Mouse (Mus musculus) midbrain, embryonic 11.5 days (tissue): ENCODE data around the gene Cd3eap. TPM values are rescaled to one million over a fixed set of nuclear protein-coding genes. Genes with fewer than 3 reads are reported as not detected.
A peak's percentile ranks its signal among the peaks of the same experiment; 100 is the strongest.

Experiments
- ATAC-seq: fragments of 200-750 bp; cut with Nextera tagmentation; 2 replicates; pipeline ENCODE4 v1.8.0; 2017; ENCODE audit warnings: moderate TSS enrichment, moderate library complexity; ENCODE audit not compliant: low FRiP score
- DNase-seq: peaks from one replicate; pipeline ENCODE4 v3.0.0; 2015; ENCODE audit warnings: low spot score; ENCODE audit errors: missing footprints
- H3K27ac ChIP-seq: fragments of 300-500 bp; sonication (generic); 2 replicates; pipeline ENCODE4 v1.5.1; 2014; ENCODE audit warnings: low read depth, low read length
- H3K27me3 ChIP-seq: fragments of 300-500 bp; sonication (generic); 2 replicates; pipeline ENCODE4 v1.6.1; 2014; ENCODE audit warnings: mild to moderate bottlenecking, low read length, moderate library complexity, mixed read lengths; ENCODE audit not compliant: control insufficient read depth, insufficient read depth
- H3K36me3 ChIP-seq: fragments of 300-500 bp; sonication (generic); 2 replicates; pipeline ENCODE4 v1.6.1; 2014; ENCODE audit warnings: mild to moderate bottlenecking, low read length, moderate library complexity, mixed read lengths; ENCODE audit not compliant: control insufficient read depth, insufficient read depth
- H3K4me1 ChIP-seq: fragments of 300-500 bp; sonication (generic); 2 replicates; pipeline ENCODE4 v1.6.1; 2014; ENCODE audit warnings: low read length; ENCODE audit not compliant: control insufficient read depth, insufficient read depth
- H3K4me2 ChIP-seq: fragments of 300-500 bp; sonication (generic); 2 replicates; pipeline ENCODE4 v1.6.1; 2014; ENCODE audit warnings: mild to moderate bottlenecking, moderate library complexity
- H3K4me3 ChIP-seq: fragments of 300-500 bp; sonication (generic); 2 replicates; pipeline ENCODE4 v1.5.1; 2014; ENCODE audit warnings: low read depth, low read length
- H3K9ac ChIP-seq: fragments of 300-500 bp; sonication (generic); 2 replicates; pipeline ENCODE4 v1.6.1; 2014; ENCODE audit warnings: low read length
- H3K9me3 ChIP-seq: fragments of 300-500 bp; sonication (generic); 2 replicates; pipeline ENCODE4 v1.6.1; 2016; ENCODE audit warnings: low read length; ENCODE audit not compliant: control insufficient read depth
- WGBS: fragments of 180-500 bp; shearing (Covaris S2); extraction: QIAGEN DNeasy Blood & Tissue Kit; methylation state at CpG from one replicate; pipeline ENCODE4 v1.1.7; 2014; 5-methylcytosine and 5-hydroxymethylcytosine counted together
- polyA plus RNA-seq: library from polyadenylated mRNA; unstranded; fragments of >200 nt; fragmentation: Nextera tagmentation; extraction: Ambion mirVana; gene quantifications from 2 replicates; pipeline ENCODE4 v1.2.1, GENCODE M21; 2014

Gene Cd3eap
- polyA plus RNA-seq, 1 experiment from 2014 or later, result 15.1 TPM

- DNase-seq, result peak; percentile 99
These were observed 16.7 kb downstream of the Cd3eap start for GRCm38 (mm10) chr7:19342481-19343027.

GRCm38 (mm10) chr7:19341761-19342409 lies 17.4 kb downstream of the Cd3eap start:
- Histone ChIP-seq H3K27ac (no peak overlapping the region), H3K27me3 (peaks cover 4% of the 10 kb centered on the region; the same call in 1 of the 2 replicates), H3K4me3 (peak overlapping the region; percentile 48), H3K9me3 (no peaks in the 10 kb centered on the region), H3K9ac (peak overlapping the region; percentile 61), H3K36me3 (no peaks in the 10 kb centered on the region), H3K4me1 (peaks cover 17% of the 10 kb centered on the region), H3K4me2 (peak overlapping the region; percentile 90)
- ATAC-seq, result no peak
- peak; percentile 86 for DNase-seq
- WGBS, result under 1% methylated on average over 41 of the region's 41 CpGs

More at GRCm38 (mm10) chr7:19342481-19343027, 16.7 kb downstream of the Cd3eap start:
- under 1% methylated on average over 27 of the region's 27 CpGs for WGBS
- peak overlapping the region; percentile 61; the same call in 1 of the 2 replicates for H3K9ac ChIP-seq
- H3K27ac ChIP-seq, result no peak overlapping the region
- H3K36me3 ChIP-seq, result no peaks in the 10 kb centered on the region
- peak overlapping the region; percentile 48 for H3K4me3 ChIP-seq
- no peaks in the 10 kb centered on the region for H3K9me3 ChIP-seq
- H3K4me2 ChIP-seq, result peak overlapping the region; percentile 90
- no peak for ATAC-seq
- peaks cover 4% of the 10 kb centered on the region; the same call in 1 of the 2 replicates for H3K27me3 ChIP-seq
- H3K4me1 ChIP-seq, result peaks cover 17% of the 10 kb centered on the region

- Histone ChIP-seq H3K27ac (no peak overlapping the region), H3K4me3 (no peak overlapping the region), H3K4me1 (peaks cover 17% of the 10 kb centered on the region), H3K4me2 (no peak overlapping the region; the same call in 1 of the 2 replicates), H3K27me3 (peaks cover 4% of the 10 kb centered on the region; the same call in 1 of the 2 replicates), H3K36me3 (no peaks in the 10 kb centered on the region), H3K9ac (no peak overlapping the region), H3K9me3 (no peaks in the 10 kb centered on the region)
- ATAC-seq, result no peak
- 25% methylated on average over 10 of the region's 10 CpGs for WGBS
- no peak for DNase-seq
These were observed 18.0 kb downstream of the Cd3eap start for GRCm38 (mm10) chr7:19341250-19341649.

- Histone ChIP-seq H3K9me3 (no peaks in the 10 kb centered on the region), H3K27ac (no peak overlapping the region)
- WGBS, result 83% methylated on average over 7 of the region's 7 CpGs
These were observed 20.7 kb downstream of the Cd3eap start for GRCm38 (mm10) chr7:19338596-19338995.

GRCm38 (mm10) chr7:19338060-19338459 lies 21.2 kb downstream of the Cd3eap start:
- DNase-seq, result no peak
- H3K4me1 ChIP-seq, result peaks cover 11% of the 10 kb centered on the region
- H3K9me3 ChIP-seq, result no peaks in the 10 kb centered on the region
- H3K27me3 ChIP-seq, result peaks cover 4% of the 10 kb centered on the region; the same call in 1 of the 2 replicates
- no peaks in the 10 kb centered on the region for H3K36me3 ChIP-seq
- no peak for ATAC-seq
- no peak overlapping the region for H3K4me3 ChIP-seq
- WGBS, result 57% methylated on average over 2 of the region's 2 CpGs
- H3K9ac ChIP-seq, result no peak overlapping the region
- no peak overlapping the region for H3K27ac ChIP-seq
- no peak overlapping the region for H3K4me2 ChIP-seq

More at GRCm38 (mm10) chr7:19338596-19338995, 20.7 kb downstream of the Cd3eap start:
- no peak overlapping the region for H3K4me3 ChIP-seq
- ATAC-seq, result no peak
- no peak overlapping the region for H3K4me2 ChIP-seq
- DNase-seq, result no peak
- H3K27me3 ChIP-seq, result peaks cover 4% of the 10 kb centered on the region; the same call in 1 of the 2 replicates
- H3K9ac ChIP-seq, result no peak overlapping the region
- no peaks in the 10 kb centered on the region for H3K36me3 ChIP-seq
- peaks cover 7% of the 10 kb centered on the region for H3K4me1 ChIP-seq

GRCm38 (mm10) chr7:19337122-19337521 lies 22.2 kb downstream of the Cd3eap start:
- Histone ChIP-seq H3K27ac (no peak overlapping the region), H3K4me1 (peaks cover 10% of the 10 kb centered on the region), H3K4me2 (no peak overlapping the region), H3K9me3 (no peaks in the 10 kb centered on the region), H3K27me3 (peaks cover 3% of the 10 kb centered on the region; the same call in 1 of the 2 replicates), H3K9ac (no peak overlapping the region), H3K4me3 (no peak overlapping the region), H3K36me3 (no peaks in the 10 kb centered on the region)
- ATAC-seq, result no peak
- WGBS, result 71% methylated on average over 10 of the region's 10 CpGs
- no peak for DNase-seq

- DNase-seq (no peak), ATAC-seq (no peak)
- Histone ChIP-seq H3K27ac (no peak overlapping the region), H3K9me3 (no peaks in the 10 kb centered on the region), H3K4me1 (peaks cover 4% of the 10 kb centered on the region; the same call in 1 of the 2 replicates), H3K4me3 (no peak overlapping the region), H3K36me3 (no peaks in the 10 kb centered on the region), H3K27me3 (no peaks in the 10 kb centered on the region), H3K9ac (no peak overlapping the region), H3K4me2 (no peak overlapping the region)
- WGBS, result 38% methylated on average over 3 of the region's 3 CpGs
These were observed 23.7 kb downstream of the Cd3eap start for GRCm38 (mm10) chr7:19335583-19335982.

GRCm38 (mm10) chr7:19332709-19333352 lies 26.5 kb downstream of the Cd3eap start:
- DNase-seq (peak; percentile 96), ATAC-seq (peak; percentile 62)
- Histone ChIP-seq H3K9me3 (no peaks in the 10 kb centered on the region), H3K36me3 (no peaks in the 10 kb centered on the region), H3K4me3 (peak overlapping the region; percentile 60), H3K9ac (peak overlapping the region; percentile 83), H3K27me3 (no peaks in the 10 kb centered on the region), H3K4me2 (peak overlapping the region; percentile 87), H3K4me1 (peaks cover 4% of the 10 kb centered on the region; the same call in 1 of the 2 replicates), H3K27ac (no peak overlapping the region; the same call in 1 of the 2 replicates)
- WGBS, result under 1% methylated on average over 52 of the region's 52 CpGs

- Histone ChIP-seq H3K9ac (no peak overlapping the region), H3K36me3 (no peaks in the 10 kb centered on the region), H3K4me3 (no peak overlapping the region), H3K27ac (no peak overlapping the region), H3K9me3 (no peaks in the 10 kb centered on the region), H3K4me1 (peaks cover 6% of the 10 kb centered on the region; the same call in 1 of the 2 replicates), H3K27me3 (no peaks in the 10 kb centered on the region), H3K4me2 (no peak overlapping the region)
- 65% methylated on average over 2 of the region's 2 CpGs for WGBS
- no peak for ATAC-seq
- no peak for DNase-seq
These were observed 27.4 kb downstream of the Cd3eap start for GRCm38 (mm10) chr7:19331910-19332309.
